Mouse (Mus musculus): ENCODE measurements around the gene Sfi1.
"Not testable (repeated sequence)": the region's sequence is repeated elsewhere in the genome, so short reads cannot be mapped to it uniquely, and the experiment has no call there.

DNA sequence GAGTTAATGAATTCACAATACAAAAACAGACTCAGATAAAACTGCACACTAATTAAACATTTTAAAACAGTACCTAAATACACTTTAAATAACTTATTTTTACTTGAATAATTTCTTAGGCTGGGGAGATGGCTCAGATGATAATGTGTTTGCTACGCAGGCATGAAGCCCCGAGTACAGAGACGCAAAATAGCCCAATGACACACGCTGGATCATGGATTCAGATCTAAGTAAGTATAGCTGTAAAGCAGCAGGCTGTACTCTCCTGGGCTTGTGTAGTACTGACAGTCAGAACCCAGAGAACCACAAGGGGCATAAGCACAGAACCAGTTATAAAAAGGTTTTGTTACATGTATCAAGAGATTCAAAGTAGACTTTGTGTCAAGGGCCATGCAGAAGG, 26.1 kb downstream of the Sfi1 start:
- TF ChIP-seq CTCF (IDR thresholded peaks at IDR 0.05; ENCODE audit: insufficient read depth, low read length); POLR2A (IDR thresholded peaks at IDR 0.05; ENCODE audit: borderline replicate concordance, extremely low read depth, low read depth, low read length): not testable (repeated sequence)

All from lung, adult 2 months (tissue).